Mouse (Mus musculus) bone marrow macrophage, adult 2 months (primary cell): Measurements from ENCODE around the gene Eya2.
A peak's percentile ranks its signal among the peaks of the same experiment; 100 is the strongest.

Source experiments
- CTCF ChIP-seq: IDR thresholded peaks from 2 replicates; pipeline ENCODE4 v1.5.1; 2012; ENCODE audit warnings: low read depth, mild to moderate bottlenecking, low read length, moderate library complexity
- POLR2A ChIP-seq: IDR thresholded peaks from 2 replicates; pipeline ENCODE4 v1.6.1; 2012; ENCODE audit warnings: mild to moderate bottlenecking, low read depth, low read length, borderline replicate concordance

DNA sequence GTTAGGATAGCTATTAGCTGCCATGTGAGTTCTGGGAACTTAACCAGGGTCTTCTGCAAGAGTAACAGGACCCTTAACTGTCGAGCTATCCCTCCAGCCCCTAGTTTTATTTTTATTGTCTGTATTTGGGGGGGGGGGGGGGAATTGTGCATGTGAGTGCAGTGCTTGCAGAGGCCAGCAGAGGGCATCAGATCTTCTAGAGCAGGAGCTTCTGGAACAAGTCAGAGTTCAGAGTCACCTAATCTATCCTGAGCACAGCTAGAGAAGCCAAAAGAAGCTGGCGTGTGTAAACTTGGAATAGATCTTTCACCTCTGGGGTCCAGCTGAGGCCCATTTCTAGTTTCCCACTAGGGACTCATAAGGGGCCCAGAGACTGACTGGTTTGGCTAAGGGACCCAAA, 1.1 kb upstream of the Eya2 start:
- TF ChIP-seq CTCF (peak; percentile 10; the same call in 1 of the 2 replicates), POLR2A (no peak)
